Mouse (Mus musculus) heart, embryonic 16.5 days (tissue): ENCODE data around the gene Galnt7. TPM values are rescaled to one million over a fixed set of nuclear protein-coding genes. Genes with fewer than 3 reads are reported as not detected.

Experiments used
- ATAC-seq: fragments of 200-750 bp; cut with Nextera tagmentation; replicated peaks from 2 replicates; pipeline ENCODE4 v1.8.0; 2017; ENCODE audit warnings: moderate number of reproducible peaks; ENCODE audit not compliant: insufficient read depth, low FRiP score; ENCODE audit errors: extremely low read depth
- H3K27ac ChIP-seq: fragments of 300-500 bp; sonication (generic); 2 replicates; pipeline ENCODE4 v1.5.1; 2014; ENCODE audit warnings: mild to moderate bottlenecking, low read length, control low read depth, moderate library complexity
- H3K27me3 ChIP-seq: fragments of 300-500 bp; sonication (generic); 2 replicates; pipeline ENCODE4 v1.6.1; 2014; ENCODE audit warnings: low read length, mixed read lengths; ENCODE audit not compliant: control insufficient read depth, insufficient read depth
- H3K36me3 ChIP-seq: fragments of 300-500 bp; sonication (generic); 2 replicates; pipeline ENCODE4 v1.6.1; 2014; ENCODE audit not compliant: control insufficient read depth, insufficient read depth
- H3K4me1 ChIP-seq: fragments of 300-500 bp; sonication (generic); 2 replicates; pipeline ENCODE4 v1.6.1; 2014; ENCODE audit warnings: low read length, mixed read lengths; ENCODE audit not compliant: control insufficient read depth, insufficient read depth
- H3K4me2 ChIP-seq: fragments of 300-500 bp; sonication (generic); 2 replicates; pipeline ENCODE4 v1.6.1; 2014; ENCODE audit warnings: low read depth, mild to moderate bottlenecking, control low read depth, low read length
- H3K4me3 ChIP-seq: fragments of 300-500 bp; sonication (generic); 2 replicates; pipeline ENCODE4 v1.5.1; 2014; ENCODE audit warnings: mild to moderate bottlenecking, control low read depth, low read length
- H3K9ac ChIP-seq: fragments of 300-500 bp; sonication (generic); 2 replicates; pipeline ENCODE4 v1.6.1; 2014; ENCODE audit warnings: low read length, control low read depth
- H3K9me3 ChIP-seq: fragments of 300-500 bp; sonication (generic); replicated peaks from 2 replicates; pipeline ENCODE4 v1.6.1; 2016; ENCODE audit warnings: low read length; ENCODE audit not compliant: control insufficient read depth
- WGBS: fragments of 180-500 bp; shearing (Covaris S2); extraction: QIAGEN DNeasy Blood & Tissue Kit; methylation state at CpG from one replicate; pipeline ENCODE4 v1.1.7; 2014; 5-methylcytosine and 5-hydroxymethylcytosine counted together
- polyA plus RNA-seq: library from polyadenylated mRNA; unstranded; fragments of >200 nt; fragmentation: Nextera tagmentation; extraction: Ambion mirVana; gene quantifications from 2 replicates; pipeline ENCODE4 v1.2.1, GENCODE M21; 2015

The Galnt7 gene
- polyA plus RNA-seq, 1 experiment from 2014 or later = 7.1 TPM

DNA sequence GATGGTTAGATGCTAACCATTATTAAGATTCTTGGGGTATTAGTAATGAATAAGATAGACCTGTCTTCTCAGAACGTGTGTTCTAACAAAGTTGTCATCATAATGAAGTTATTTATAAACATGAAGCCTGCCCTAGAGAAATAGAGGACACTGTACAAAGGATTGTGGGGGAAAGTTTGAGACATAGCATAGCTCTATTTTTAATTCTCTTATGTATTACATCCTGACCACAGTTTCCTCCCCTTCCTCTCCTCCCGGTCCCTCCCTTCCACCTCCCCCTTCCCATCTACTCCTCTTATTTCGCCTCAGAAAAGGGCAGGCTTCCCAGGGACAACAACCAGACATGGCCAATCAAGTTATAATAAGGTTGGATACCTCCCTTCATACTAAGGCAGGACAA lies 174.4 kb downstream of the Galnt7 start:
- Histone ChIP-seq H3K27me3 (no peaks in the 10 kb centered on the region), H3K27ac (peak overlapping the region; percentile 76), H3K4me3 (no peak overlapping the region), H3K9ac (no peak overlapping the region), H3K36me3 (peaks cover 13% of the 10 kb centered on the region), H3K4me1 (peaks cover 5% of the 10 kb centered on the region), H3K9me3 (no peaks in the 10 kb centered on the region), H3K4me2 (no peak overlapping the region)
- WGBS = 19% methylated on average over 3 of the region's 3 CpGs
- ATAC-seq = peak; percentile 81

Other genes with a start within 250 kb of the Galnt7 start
- gene Scrg1, start 197.1 kb downstream of the Galnt7 start, polyA plus RNA-seq = 1.3 and 1.4 TPM in 2 replicates
- 44.3 and 44.5 TPM in 2 replicates for gene Sap30, start 165.2 kb downstream of the Galnt7 start, polyA plus RNA-seq
- 196 and 251 TPM in 2 replicates for gene Hmgb2, start 141.1 kb downstream of the Galnt7 start, polyA plus RNA-seq